Mouse (Mus musculus): ENCODE results near the gene 4930404N11Rik. TPM values are rescaled to one million over a fixed set of nuclear protein-coding genes. Genes with fewer than 3 reads are reported as not detected.

4930404N11Rik gene
- polyA plus RNA-seq, 1 experiment from 2014 or later: 16.5 TPM

- H3K9ac ChIP-seq (ENCODE audit: low read length): no peak overlapping the region
- H3K4me3 ChIP-seq (ENCODE audit: low read depth, low read length): no peak overlapping the region
- DNase-seq (ENCODE audit: low spot score) (no peak), ATAC-seq (ENCODE audit: low FRiP score, low TSS enrichment) (no peak)
- H3K9me3 ChIP-seq (ENCODE audit: control insufficient read depth, low read length): no peaks in the 10 kb centered on the region
- peaks cover 17% of the 10 kb centered on the region for H3K36me3 ChIP-seq (ENCODE audit: control insufficient read depth, insufficient read depth, low read length)
- TF ChIP-seq CTCF (IDR thresholded peaks at IDR 0.05; ENCODE audit: low read depth): no peak
- TF ChIP-seq EP300 (optimal IDR thresholded peaks at IDR 0.05): no peak
- H3K4me1 ChIP-seq (replicated peaks; ENCODE audit: control insufficient read depth, insufficient read depth): 0 out of 2 replicates have a peak, but pooled peaks cover 9% of the 10 kb centered on the region
- no peak overlapping the region for H3K4me2 ChIP-seq (replicated peaks; ENCODE audit: low read depth)
- no peaks in the 10 kb centered on the region for H3K27me3 ChIP-seq (ENCODE audit: control insufficient read depth, insufficient read depth, low read length)
- H3K27ac ChIP-seq (replicated peaks): no peak overlapping the region
- WGBS: 92% methylated on average over 16 of the region's 16 CpGs
Observed at GRCm38 (mm10) chr10:81315587-81315986, 50.0 kb downstream of the 4930404N11Rik start.

DNA sequence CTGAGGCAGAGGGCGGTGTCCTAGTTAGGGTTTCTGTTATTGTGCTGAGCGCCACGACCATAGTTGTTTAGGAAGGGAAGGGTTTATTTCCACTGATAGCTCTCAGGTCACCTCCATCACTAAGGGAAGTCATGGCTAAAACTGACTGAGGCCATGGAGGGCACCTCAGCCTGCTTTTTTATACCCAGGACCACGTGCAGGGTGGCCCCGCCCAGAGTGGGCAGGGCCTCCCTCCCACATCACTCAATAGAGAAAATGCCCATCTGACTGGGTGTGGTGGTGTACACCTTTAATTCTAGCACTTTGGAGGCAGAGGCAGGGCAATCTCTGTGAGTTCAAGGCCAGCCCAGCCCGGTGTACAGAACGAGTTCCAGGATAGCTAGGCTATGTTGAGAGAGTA is 51.4 kb downstream of the 4930404N11Rik start:
- TF ChIP-seq CTCF (IDR thresholded peaks at IDR 0.05; ENCODE audit: low read depth) (no peak), EP300 (optimal IDR thresholded peaks at IDR 0.05) (no peak)
- ATAC-seq (ENCODE audit: low FRiP score, low TSS enrichment) (no peak), DNase-seq (ENCODE audit: low spot score) (no peak)
- no peaks in the 10 kb centered on the region for H3K27me3 ChIP-seq (ENCODE audit: control insufficient read depth, insufficient read depth, low read length)
- H3K4me1 ChIP-seq (replicated peaks; ENCODE audit: control insufficient read depth, insufficient read depth): 0 out of 2 replicates have a peak, but pooled peaks cover 6% of the 10 kb centered on the region
- no peaks in the 10 kb centered on the region for H3K9me3 ChIP-seq (ENCODE audit: control insufficient read depth, low read length)
- H3K9ac ChIP-seq (ENCODE audit: low read length): no peak overlapping the region
- H3K4me3 ChIP-seq (ENCODE audit: low read depth, low read length): no peak overlapping the region
- no peak overlapping the region for H3K27ac ChIP-seq (replicated peaks)
- no peak overlapping the region for H3K4me2 ChIP-seq (replicated peaks; ENCODE audit: low read depth)
- 78% methylated on average over 7 of the region's 7 CpGs for WGBS
- peaks cover 19% of the 10 kb centered on the region for H3K36me3 ChIP-seq (ENCODE audit: control insufficient read depth, insufficient read depth, low read length)

DNA sequence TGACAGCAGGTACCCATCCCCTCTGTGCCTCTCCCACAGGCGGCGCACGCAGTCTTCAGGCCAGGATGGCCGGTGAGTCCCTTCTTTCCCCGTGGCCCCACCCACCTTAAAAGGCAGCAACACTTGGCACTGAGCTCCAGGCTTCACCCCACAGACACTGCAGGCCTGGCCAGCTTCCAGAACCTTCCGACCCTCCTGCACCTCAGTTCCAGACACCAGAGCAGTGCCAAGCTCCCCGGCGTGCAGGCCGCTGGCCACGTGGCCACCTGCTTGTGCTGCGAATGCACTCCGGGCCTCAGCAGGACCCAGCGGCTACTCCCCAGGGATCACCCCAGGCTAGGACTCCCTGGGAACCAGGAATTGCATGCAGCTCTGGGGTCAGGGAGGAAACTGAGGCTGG is 52.0 kb downstream of the 4930404N11Rik start:
- TF ChIP-seq CTCF (IDR thresholded peaks at IDR 0.05; ENCODE audit: low read depth) (no peak), EP300 (optimal IDR thresholded peaks at IDR 0.05) (no peak)
- 89% methylated on average over 13 of the region's 13 CpGs for WGBS
- peaks cover 25% of the 10 kb centered on the region for H3K36me3 ChIP-seq (ENCODE audit: control insufficient read depth, insufficient read depth, low read length)

More for the DNA sequence above, 52.0 kb downstream of the 4930404N11Rik start:
- H3K9ac ChIP-seq (ENCODE audit: low read length): no peak overlapping the region
- no peak for DNase-seq (ENCODE audit: low spot score)
- H3K27me3 ChIP-seq (ENCODE audit: control insufficient read depth, insufficient read depth, low read length): no peaks in the 10 kb centered on the region
- H3K4me1 ChIP-seq (replicated peaks; ENCODE audit: control insufficient read depth, insufficient read depth): 0 out of 2 replicates have a peak, but pooled peaks cover 3% of the 10 kb centered on the region
- no peak overlapping the region for H3K4me3 ChIP-seq (ENCODE audit: low read depth, low read length)
- no peaks in the 10 kb centered on the region for H3K9me3 ChIP-seq (ENCODE audit: control insufficient read depth, low read length)
- H3K27ac ChIP-seq (replicated peaks): no peak overlapping the region
- H3K4me2 ChIP-seq (replicated peaks; ENCODE audit: low read depth): no peak overlapping the region
- no peak for ATAC-seq (ENCODE audit: low FRiP score, low TSS enrichment)

Small RNAs within 50 kb of the gene (microRNA-seq; reads per million reads assigned to microRNA genes)
- gene Mir6913: not detected

Other genes starting within 250 kb of the 4930404N11Rik start
- gene Zbtb7a, start 230.6 kb downstream of the 4930404N11Rik start, polyA plus RNA-seq (2015; fragmentation: Nextera tagmentation; extraction: Ambion mirVana): 87.5 and 94.1 TPM in 2 replicates
- 18.7 and 20.9 TPM in 2 replicates for gene Pias4, start 197.9 kb downstream of the 4930404N11Rik start, polyA plus RNA-seq (2015; fragmentation: Nextera tagmentation; extraction: Ambion mirVana)
- gene Eef2, start 189.2 kb downstream of the 4930404N11Rik start, polyA plus RNA-seq (2015; fragmentation: Nextera tagmentation; extraction: Ambion mirVana): 337 and 380 TPM in 2 replicates
- 44.6 and 51.8 TPM in 2 replicates for gene Dapk3, start 182.8 kb downstream of the 4930404N11Rik start, polyA plus RNA-seq (2015; fragmentation: Nextera tagmentation; extraction: Ambion mirVana)
- gene 4930442H23Rik, start 182.0 kb downstream of the 4930404N11Rik start, polyA plus RNA-seq (2015; fragmentation: Nextera tagmentation; extraction: Ambion mirVana): 0.07 TPM in 1 of 2 replicates, not detected in the other
- 0.07 TPM in 1 of 2 replicates, not detected in the other for gene Nmrk2, start 163.8 kb downstream of the 4930404N11Rik start, polyA plus RNA-seq (2015; fragmentation: Nextera tagmentation; extraction: Ambion mirVana)
- 0.64 and 0.91 TPM in 2 replicates for gene Atcay, start 135.0 kb downstream of the 4930404N11Rik start, polyA plus RNA-seq (2015; fragmentation: Nextera tagmentation; extraction: Ambion mirVana)
- gene Zfr2, start 132.7 kb downstream of the 4930404N11Rik start, polyA plus RNA-seq (2015; fragmentation: Nextera tagmentation; extraction: Ambion mirVana): 2.1 and 3.2 TPM in 2 replicates
- 1.0 and 1.6 TPM in 2 replicates for gene Matk, start 112.9 kb downstream of the 4930404N11Rik start, polyA plus RNA-seq (2015; fragmentation: Nextera tagmentation; extraction: Ambion mirVana)
- gene Mrpl54, start 98.9 kb downstream of the 4930404N11Rik start, polyA plus RNA-seq (2015; fragmentation: Nextera tagmentation; extraction: Ambion mirVana): 210 and 215 TPM in 2 replicates
- 30.5 and 34.6 TPM in 2 replicates for gene Apba3, start 98.9 kb downstream of the 4930404N11Rik start, polyA plus RNA-seq (2015; fragmentation: Nextera tagmentation; extraction: Ambion mirVana)
- 42.5 and 46.0 TPM in 2 replicates for gene Tjp3, start 74.2 kb downstream of the 4930404N11Rik start, polyA plus RNA-seq (2015; fragmentation: Nextera tagmentation; extraction: Ambion mirVana)
- 19.1 and 21.1 TPM in 2 replicates for gene Pip5k1c, start 72.9 kb downstream of the 4930404N11Rik start, polyA plus RNA-seq (2015; fragmentation: Nextera tagmentation; extraction: Ambion mirVana)
- gene Cactin, start 44.7 kb downstream of the 4930404N11Rik start, polyA plus RNA-seq (2015; fragmentation: Nextera tagmentation; extraction: Ambion mirVana): 16.2 and 16.6 TPM in 2 replicates
- gene Tbxa2r, start 37.1 kb downstream of the 4930404N11Rik start, polyA plus RNA-seq (2015; fragmentation: Nextera tagmentation; extraction: Ambion mirVana): 19.7 and 20.2 TPM in 2 replicates
- gene Gipc3, start 22.6 kb downstream of the 4930404N11Rik start, polyA plus RNA-seq (2015; fragmentation: Nextera tagmentation; extraction: Ambion mirVana): 0.06 and 0.10 TPM in 2 replicates
- gene Hmg20b, start 15.3 kb downstream of the 4930404N11Rik start, polyA plus RNA-seq (2015; fragmentation: Nextera tagmentation; extraction: Ambion mirVana): 72.2 and 77.9 TPM in 2 replicates
- 7.4 and 7.9 TPM in 2 replicates for gene Mfsd12, start 8.3 kb downstream of the 4930404N11Rik start, polyA plus RNA-seq (2015; fragmentation: Nextera tagmentation; extraction: Ambion mirVana)
- 51.4 and 51.6 TPM in 2 replicates for gene Fzr1, start 12.7 kb upstream of the 4930404N11Rik start, polyA plus RNA-seq (2015; fragmentation: Nextera tagmentation; extraction: Ambion mirVana)
- 59.4 and 63.0 TPM in 2 replicates for gene Dohh, start 18.6 kb upstream of the 4930404N11Rik start, polyA plus RNA-seq (2015; fragmentation: Nextera tagmentation; extraction: Ambion mirVana)
- gene Gm48551, start 18.6 kb upstream of the 4930404N11Rik start, polyA plus RNA-seq (2015; fragmentation: Nextera tagmentation; extraction: Ambion mirVana): 1.1 and 1.4 TPM in 2 replicates
- gene Gm48552, start 23.2 kb upstream of the 4930404N11Rik start, polyA plus RNA-seq (2015; fragmentation: Nextera tagmentation; extraction: Ambion mirVana): 0.29 and 0.36 TPM in 2 replicates
- gene Smim24, start 27.2 kb upstream of the 4930404N11Rik start, polyA plus RNA-seq (2015; fragmentation: Nextera tagmentation; extraction: Ambion mirVana): 205 and 239 TPM in 2 replicates
- 40.4 and 42.4 TPM in 2 replicates for gene Nfic, start 89.8 kb upstream of the 4930404N11Rik start, polyA plus RNA-seq (2015; fragmentation: Nextera tagmentation; extraction: Ambion mirVana)
- gene Celf5, start 116.9 kb upstream of the 4930404N11Rik start, polyA plus RNA-seq (2015; fragmentation: Nextera tagmentation; extraction: Ambion mirVana): 0.62 TPM in 2 replicates
- gene Ncln, start 130.6 kb upstream of the 4930404N11Rik start, polyA plus RNA-seq (2015; fragmentation: Nextera tagmentation; extraction: Ambion mirVana): 37.0 and 38.3 TPM in 2 replicates
- gene S1pr4, start 134.3 kb upstream of the 4930404N11Rik start, polyA plus RNA-seq (2015; fragmentation: Nextera tagmentation; extraction: Ambion mirVana): 1.0 and 1.5 TPM in 2 replicates
- gene Gna15, start 158.4 kb upstream of the 4930404N11Rik start, polyA plus RNA-seq (2015; fragmentation: Nextera tagmentation; extraction: Ambion mirVana): 9.8 and 10.1 TPM in 2 replicates
- gene Gna11, start 179.4 kb upstream of the 4930404N11Rik start, polyA plus RNA-seq (2015; fragmentation: Nextera tagmentation; extraction: Ambion mirVana): 62.5 and 70.7 TPM in 2 replicates
- gene Aes, start 193.7 kb upstream of the 4930404N11Rik start, polyA plus RNA-seq (2015; fragmentation: Nextera tagmentation; extraction: Ambion mirVana): 429 and 495 TPM in 2 replicates
- gene Tle2, start 208.7 kb upstream of the 4930404N11Rik start, polyA plus RNA-seq (2015; fragmentation: Nextera tagmentation; extraction: Ambion mirVana): 4.8 and 6.9 TPM in 2 replicates
- 7.6 and 8.9 TPM in 2 replicates for gene Tle6, start 235.3 kb upstream of the 4930404N11Rik start, polyA plus RNA-seq (2015; fragmentation: Nextera tagmentation; extraction: Ambion mirVana)
- gene BC025920, start 240.5 kb upstream of the 4930404N11Rik start, polyA plus RNA-seq (2015; fragmentation: Nextera tagmentation; extraction: Ambion mirVana): 0.24 and 0.35 TPM in 2 replicates